Mouse (Mus musculus) frontal cortex, postnatal 25 days (tissue): Measurements from ENCODE around the gene Zdhhc12.
"Not testable (repeated sequence)": the region's sequence is repeated elsewhere in the genome, so short reads cannot be mapped to it uniquely, and the experiment has no call there.

Source experiments
- DNase-seq, 2 experiments: peaks; one replicate each; pipeline ENCODE4 v3.0.0; 2022; ENCODE audit warnings: low spot score in 2 of 2

Zdhhc12 gene

GRCm38 (mm10) chr2:30093471-30094207, at the start of gene Zdhhc12:
Gene Zdhhc12 (minus strand): TSS chr2:30093648.
- DNase-seq = peak; percentile 76 to 82

GRCm38 (mm10) chr2:30140021-30140420, 46.6 kb upstream of the Zdhhc12 start:
- not testable (repeated sequence) for DNase-seq

GRCm38 (mm10) chr2:30136458-30136857, 43.0 kb upstream of the Zdhhc12 start:
- DNase-seq = no peak

GRCm38 (mm10) chr2:30134928-30135620, 41.6 kb upstream of the Zdhhc12 start:
- no peak for DNase-seq

- no peak for DNase-seq
Measured at GRCm38 (mm10) chr2:30134378-30134711, 40.9 kb upstream of the Zdhhc12 start.

- peak; percentile 95 to 97 for DNase-seq
Measured at GRCm38 (mm10) chr2:30133613-30134377, 40.3 kb upstream of the Zdhhc12 start, which contains the start of gene Tbc1d13. Gene Tbc1d13 (plus strand): TSS chr2:30133746.

GRCm38 (mm10) chr2:30132801-30133612, 39.6 kb upstream of the Zdhhc12 start:
- DNase-seq = no peak

GRCm38 (mm10) chr2:30131240-30131639, 37.8 kb upstream of the Zdhhc12 start:
- not testable (repeated sequence) for DNase-seq

- no peak for DNase-seq
Measured at GRCm38 (mm10) chr2:30130156-30130555, 36.7 kb upstream of the Zdhhc12 start.

GRCm38 (mm10) chr2:30128789-30129188, 35.3 kb upstream of the Zdhhc12 start:
- no peak for DNase-seq

- peak; percentile 87 to 90 for DNase-seq
Measured at GRCm38 (mm10) chr2:30124472-30125274, 31.2 kb upstream of the Zdhhc12 start, which contains the start of gene Zer1. Gene Zer1 (minus strand): TSS chr2:30124585.

- DNase-seq = peak; percentile 38 to 41
Measured at GRCm38 (mm10) chr2:30123729-30124471, 30.5 kb upstream of the Zdhhc12 start.

GRCm38 (mm10) chr2:30122766-30123165, 29.3 kb upstream of the Zdhhc12 start:
- no peak for DNase-seq

GRCm38 (mm10) chr2:30120269-30120668, 26.8 kb upstream of the Zdhhc12 start:
- DNase-seq = no peak

GRCm38 (mm10) chr2:30119641-30120051, 26.2 kb upstream of the Zdhhc12 start:
- peak in 1 of 2 experiments; percentile 33 for DNase-seq

GRCm38 (mm10) chr2:30112564-30112963, 19.1 kb upstream of the Zdhhc12 start:
- no peak for DNase-seq

- no peak for DNase-seq
Measured at GRCm38 (mm10) chr2:30111500-30111899, 18.1 kb upstream of the Zdhhc12 start.

- DNase-seq = no peak
Measured at GRCm38 (mm10) chr2:30108260-30108659, 14.8 kb upstream of the Zdhhc12 start.

GRCm38 (mm10) chr2:30107646-30108045, 14.2 kb upstream of the Zdhhc12 start:
- DNase-seq = no peak

GRCm38 (mm10) chr2:30106364-30106763, 12.9 kb upstream of the Zdhhc12 start:
- DNase-seq = no peak
